Mouse (Mus musculus) kidney, adult 2 months (tissue): ENCODE measurements around the gene Pcyt1a. TPM values are rescaled to one million over a fixed set of nuclear protein-coding genes. Genes with fewer than 3 reads are reported as not detected.
A peak's percentile ranks its signal among the peaks of the same experiment; 100 is the strongest.
"Not testable (repeated sequence)": the region's sequence is repeated elsewhere in the genome, so short reads cannot be mapped to it uniquely, and the experiment has no call there.

Experiments used
- DNase-seq: peaks from one replicate; pipeline ENCODE4 v3.0.0; 2021
- H3K27ac ChIP-seq: fragments of 200-500 bp; 2 replicates; pipeline ENCODE4 v1.5.1; 2012; ENCODE audit warnings: low read depth, low read length, control low read depth, inconsistent platforms; ENCODE audit not compliant: insufficient read depth
- H3K27me3 ChIP-seq: fragments of 200-500 bp; replicated peaks from 2 replicates; pipeline ENCODE4 v1.6.1; 2012; ENCODE audit warnings: mild to moderate bottlenecking, moderate library complexity, low read length, inconsistent platforms; ENCODE audit not compliant: control insufficient read depth, insufficient read depth
- H3K36me3 ChIP-seq: fragments of 200-500 bp; 2 replicates; pipeline ENCODE4 v1.6.1; 2012; ENCODE audit warnings: mild to moderate bottlenecking, moderate library complexity, low read length, inconsistent platforms; ENCODE audit not compliant: control insufficient read depth, insufficient read depth
- H3K4me1 ChIP-seq: fragments of 200-500 bp; 2 replicates; pipeline ENCODE4 v1.6.1; 2011; ENCODE audit warnings: low read length; ENCODE audit not compliant: control insufficient read depth, insufficient read depth
- H3K4me3 ChIP-seq: fragments of 200-500 bp; 2 replicates; pipeline ENCODE4 v1.5.1; 2011; ENCODE audit warnings: mild to moderate bottlenecking, low read depth, low read length, control low read depth; ENCODE audit not compliant: insufficient read depth
- CTCF ChIP-seq: fragments of 200-500 bp; conservative IDR thresholded peaks from 2 replicates; pipeline ENCODE4 v1.5.1; 2011; ENCODE audit warnings: low read depth, mild to moderate bottlenecking, control low read depth, low read length, moderate library complexity, mixed read lengths; ENCODE audit not compliant: insufficient read depth, insufficient read length
- POLR2A ChIP-seq: fragments of 200-500 bp; IDR thresholded peaks from one replicate; pipeline ENCODE4 v1.6.1; 2011; ENCODE audit warnings: low read depth, low read length, control low read depth
- WGBS: fragments of 180-500 bp; shearing (Covaris S2); methylation state at CpG from one replicate; pipeline ENCODE4 v1.1.7; 2018; 5-methylcytosine and 5-hydroxymethylcytosine counted together
- polyA plus RNA-seq: library from polyadenylated mRNA; depleted of rRNA; stranded (reverse); fragments of >200 nt; gene quantifications from 2 replicates; pipeline ENCODE4 v1.2.3, GENCODE M21; 2012

Pcyt1a gene
- polyA plus RNA-seq, 1 experiment = 43.8 TPM

GRCm38 (mm10) chr16:32486046-32486445 lies 55.3 kb downstream of the Pcyt1a start:
- Histone ChIP-seq H3K27ac (peak overlapping the region; percentile 26; the same call in 1 of the 2 replicates), H3K4me3 (peak overlapping the region; percentile 13; the same call in 1 of the 2 replicates), H3K4me1 (peaks cover 8% of the 10 kb centered on the region; the same call in 1 of the 2 replicates), H3K36me3 (no peaks in the 10 kb centered on the region), H3K27me3 (no peaks in the 10 kb centered on the region)
- WGBS = 76% methylated on average over 6 of the region's 6 CpGs
- TF ChIP-seq CTCF (no peak), POLR2A (no peak)
- peak; percentile 25 for DNase-seq

- Histone ChIP-seq H3K36me3 (no peaks in the 10 kb centered on the region), H3K4me3 (peak within 1 kb of the TSS; percentile 38), H3K4me1 (peaks cover 8% of the 10 kb centered on the region; the same call in 1 of the 2 replicates), H3K27ac (peak within 1 kb of the TSS; percentile 87), H3K27me3 (no peaks in the 10 kb centered on the region)
- TF ChIP-seq CTCF (no peak), POLR2A (no peak)
- 44% methylated on average over 15 of the region's 15 CpGs for WGBS
- DNase-seq = peak; percentile 91
Measured at GRCm38 (mm10) chr16:32487234-32488111, 56.8 kb downstream of the Pcyt1a start, which contains the start of gene Slc51a. Gene Slc51a (minus strand): TSS chr16:32487879.

- H3K36me3 ChIP-seq = no peaks in the 10 kb centered on the region
- H3K4me1 ChIP-seq = peaks cover 15% of the 10 kb centered on the region; the same call in 1 of the 2 replicates
- 49% methylated on average over 3 of the region's 3 CpGs for WGBS
- TF ChIP-seq CTCF (no peak), POLR2A (no peak)
- H3K27ac ChIP-seq = no peak overlapping the region
- no peak overlapping the region for H3K4me3 ChIP-seq
- DNase-seq = peak; percentile 85
- no peaks in the 10 kb centered on the region for H3K27me3 ChIP-seq
Measured at GRCm38 (mm10) chr16:32488939-32489338, 58.2 kb downstream of the Pcyt1a start.

- H3K4me3 ChIP-seq, H3K27ac ChIP-seq, H3K36me3 ChIP-seq, H3K4me1 ChIP-seq, H3K27me3 ChIP-seq: not testable (repeated sequence)
- 27% methylated on average over 6 of the region's 6 CpGs for WGBS
- peak; percentile 73 for DNase-seq
Measured at GRCm38 (mm10) chr16:32494371-32494770, 63.6 kb downstream of the Pcyt1a start.

GRCm38 (mm10) chr16:32495965-32496364 lies 65.2 kb downstream of the Pcyt1a start, which contains the start of gene Zdhhc19:
Gene Zdhhc19 (plus strand): TSS chr16:32496265.
- Histone ChIP-seq H3K4me1 (peaks cover 9% of the 10 kb centered on the region; the same call in 1 of the 2 replicates), H3K27me3 (no peaks in the 10 kb centered on the region), H3K4me3 (no peak within 1 kb of the TSS), H3K36me3 (no peaks in the 10 kb centered on the region), H3K27ac (no peak within 1 kb of the TSS)
- no peak for DNase-seq
- WGBS = 68% methylated on average over 3 of the region's 3 CpGs
- TF ChIP-seq CTCF = no peak
- TF ChIP-seq POLR2A = no peak

- peaks cover 1% of the 10 kb centered on the region; the same call in 1 of the 2 replicates for H3K4me1 ChIP-seq
- H3K36me3 ChIP-seq = no peaks in the 10 kb centered on the region
- no peak overlapping the region for H3K4me3 ChIP-seq
- H3K27me3 ChIP-seq = no peaks in the 10 kb centered on the region
- no peak overlapping the region for H3K27ac ChIP-seq
- TF ChIP-seq CTCF = no peak
- TF ChIP-seq POLR2A = no peak
- no peak for DNase-seq
- 80% methylated on average over 13 of the region's 13 CpGs for WGBS
Measured at GRCm38 (mm10) chr16:32498996-32499395, 68.3 kb downstream of the Pcyt1a start.

GRCm38 (mm10) chr16:32499430-32500037 lies 68.8 kb downstream of the Pcyt1a start:
- peak; percentile 87 for DNase-seq
- Histone ChIP-seq H3K36me3 (no peaks in the 10 kb centered on the region), H3K4me3 (no peak overlapping the region), H3K27ac (no peak overlapping the region), H3K27me3 (no peaks in the 10 kb centered on the region), H3K4me1 (no peaks in the 10 kb centered on the region)
- TF ChIP-seq POLR2A = no peak
- TF ChIP-seq CTCF = peak; percentile 96
- 13% methylated on average over 22 of the region's 22 CpGs for WGBS
